Mouse (Mus musculus) ES-E14 (cell line): ENCODE measurements around the gene Mrpl58. TPM values are rescaled to one million over a fixed set of nuclear protein-coding genes. Genes with fewer than 3 reads are reported as not detected.

Experiments
- DNase-seq: peaks from one replicate; pipeline ENCODE4 v3.0.0-alpha.2; 2013; ENCODE audit warnings: low read depth, low spot score
- H3K27ac ChIP-seq: 2 replicates; pipeline ENCODE4 v1.5.1; 2012; ENCODE audit warnings: low read depth, mild to moderate bottlenecking, low read length, moderate library complexity, mixed read lengths; ENCODE audit not compliant: poor library complexity, insufficient read depth, severe bottlenecking
- H3K36me3 ChIP-seq: 2 replicates; pipeline ENCODE4 v1.6.1; 2012; ENCODE audit warnings: mild to moderate bottlenecking, low read length, moderate library complexity, mixed read lengths; ENCODE audit not compliant: control insufficient read depth, poor library complexity, insufficient read depth, severe bottlenecking
- H3K4me1 ChIP-seq, 2 experiments: fragments of 150-350 bp in 1 of 2; sonication (generic) in 1 of 2; 2 replicates each; pipeline ENCODE4 v1.6.1; 2012; ENCODE audit warnings: low read length in 2 of 2, mild to moderate bottlenecking in 1 of 2, mixed read lengths in 1 of 2; ENCODE audit not compliant: control insufficient read depth in 2 of 2, insufficient read depth in 2 of 2, poor library complexity in 1 of 2
- H3K4me3 ChIP-seq, 2 experiments: fragments of 150-350 bp in 1 of 2; sonication (generic) in 1 of 2; 2 replicates each; pipeline ENCODE4 v1.5.1; 2012; ENCODE audit warnings: low read length in 2 of 2, low read depth in 1 of 2, mild to moderate bottlenecking in 1 of 2, mixed read lengths in 1 of 2; ENCODE audit not compliant: insufficient read depth in 1 of 2, poor library complexity in 1 of 2, severe bottlenecking in 1 of 2
- H3K9ac ChIP-seq: 2 replicates; pipeline ENCODE4 v1.6.1; 2012; ENCODE audit warnings: low read depth, mild to moderate bottlenecking, low read length, mixed read lengths; ENCODE audit not compliant: poor library complexity, insufficient read depth, severe bottlenecking
- H3K9me3 ChIP-seq: fragments of 150-350 bp; sonication (generic); 2 replicates; pipeline ENCODE4 v1.6.1; 2012; ENCODE audit warnings: low read depth, mild to moderate bottlenecking, low read length; ENCODE audit not compliant: control insufficient read depth, insufficient read depth
- CHD2 ChIP-seq: IDR thresholded peaks from 2 replicates; pipeline ENCODE4 v1.6.1; 2014; ENCODE audit warnings: mild to moderate bottlenecking, low read depth, low read length, inconsistent platforms
- HCFC1 ChIP-seq: IDR thresholded peaks from 2 replicates; pipeline ENCODE4 v1.6.1; 2012; ENCODE audit warnings: low read length, inconsistent platforms, borderline replicate concordance; ENCODE audit not compliant: insufficient read depth
- MAFK ChIP-seq: IDR thresholded peaks from 2 replicates; pipeline ENCODE4 v1.6.1; 2014; ENCODE audit warnings: mild to moderate bottlenecking, low read depth, low read length, inconsistent platforms; ENCODE audit not compliant: insufficient read depth
- ZC3H11A ChIP-seq: IDR thresholded peaks from 2 replicates; pipeline ENCODE4 v1.6.1; 2012; ENCODE audit warnings: low read depth, mild to moderate bottlenecking, inconsistent platforms, low read length, borderline replicate concordance
- ZNF384 ChIP-seq: IDR thresholded peaks from 2 replicates; pipeline ENCODE4 v1.6.1; 2012; ENCODE audit warnings: low read depth, low read length, inconsistent platforms
- in situ Hi-C, 2 experiments: fragments of 600-800 bp; cut with MboI; formaldehyde crosslinking; loops; one replicate each; pipeline ENCODE4 v1.15.1; 2025; ENCODE audit warnings: low sequenced_read_pairs in 2 of 2, inconsistent platforms in 1 of 2; ENCODE audit not compliant: unreplicated experiment in 2 of 2
- total RNA-seq: library from RNA; depleted of rRNA; stranded (reverse); fragments of 300-350 nt; gene quantifications from 2 replicates; pipeline ENCODE4 v1.2.3, GENCODE M21; 2012

The Mrpl58 gene
- total RNA-seq, 1 experiment = 89.3 TPM

DNA sequence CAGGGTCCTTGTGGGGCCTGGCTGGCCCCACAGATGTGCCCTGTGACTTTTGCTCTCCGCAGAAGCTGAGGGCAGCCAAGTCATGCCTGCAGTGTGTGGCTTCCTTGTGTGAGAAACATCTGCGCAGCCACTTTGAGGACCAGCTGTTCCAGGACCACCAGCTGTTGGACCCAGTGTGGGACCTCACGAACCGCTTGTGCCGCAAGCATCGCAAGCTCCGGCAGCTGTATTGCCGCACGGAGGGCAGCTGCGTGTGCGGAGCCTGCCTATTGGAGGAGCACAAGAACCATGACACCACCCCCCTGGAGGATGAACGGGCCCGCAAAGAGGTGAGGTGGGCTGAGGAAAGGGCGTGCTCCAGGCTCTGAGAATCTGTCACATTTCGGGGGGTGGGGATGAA, 37.9 kb downstream of the Mrpl58 start:
- Histone ChIP-seq H3K4me1 (peaks cover 0 to under 1% of the 10 kb centered on the region in 2 experiments; a peak in 1 of 4 replicates), H3K9ac (no peak overlapping the region), H3K4me3 (peak overlapping the region; percentile 9 to 30; a peak in 3 of 4 replicates), H3K36me3 (no peaks in the 10 kb centered on the region), H3K9me3 (no peaks in the 10 kb centered on the region), H3K27ac (no peak overlapping the region)
- TF ChIP-seq CHD2 = no peak
- no peak for TF ChIP-seq ZNF384
- no peak for TF ChIP-seq MAFK
- TF ChIP-seq ZC3H11A = no peak
- no peak for TF ChIP-seq HCFC1
- DNase-seq = no peak
- in situ Hi-C loops = no loop called here

DNA sequence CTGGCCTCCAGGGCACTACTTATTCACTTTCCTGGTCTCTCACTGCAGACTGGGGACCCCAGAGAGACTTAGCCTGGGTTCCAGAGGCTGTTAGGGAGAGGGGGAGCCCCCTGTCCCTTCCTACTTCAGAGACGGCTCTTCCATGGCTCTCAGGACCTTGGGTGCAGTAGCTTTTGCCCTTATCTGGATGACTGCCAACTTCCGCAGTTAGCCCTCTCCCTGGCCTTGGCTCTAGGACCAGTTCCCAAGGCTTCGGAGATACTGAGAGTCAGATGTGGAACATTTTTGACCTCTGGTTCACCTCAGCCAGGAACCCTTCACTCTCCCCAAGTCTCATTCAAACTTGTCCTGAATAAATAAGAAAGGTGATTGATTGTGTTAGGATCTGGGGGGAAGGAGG, 43.4 kb downstream of the Mrpl58 start:
- in situ Hi-C loops = no loop called here
- H3K4me3 ChIP-seq = no peak overlapping the region
- no peaks in the 10 kb centered on the region for H3K9me3 ChIP-seq
- no peak overlapping the region for H3K9ac ChIP-seq
- H3K4me1 ChIP-seq = peaks cover 0 to 1% of the 10 kb centered on the region in 2 experiments; a peak in 1 of 4 replicates
- no peak for TF ChIP-seq CHD2
- TF ChIP-seq ZNF384 = no peak
- TF ChIP-seq MAFK = no peak
- TF ChIP-seq HCFC1 = no peak
- no peak for TF ChIP-seq ZC3H11A
- DNase-seq = no peak
- no peaks in the 10 kb centered on the region for H3K36me3 ChIP-seq
- H3K27ac ChIP-seq = no peak overlapping the region

DNA sequence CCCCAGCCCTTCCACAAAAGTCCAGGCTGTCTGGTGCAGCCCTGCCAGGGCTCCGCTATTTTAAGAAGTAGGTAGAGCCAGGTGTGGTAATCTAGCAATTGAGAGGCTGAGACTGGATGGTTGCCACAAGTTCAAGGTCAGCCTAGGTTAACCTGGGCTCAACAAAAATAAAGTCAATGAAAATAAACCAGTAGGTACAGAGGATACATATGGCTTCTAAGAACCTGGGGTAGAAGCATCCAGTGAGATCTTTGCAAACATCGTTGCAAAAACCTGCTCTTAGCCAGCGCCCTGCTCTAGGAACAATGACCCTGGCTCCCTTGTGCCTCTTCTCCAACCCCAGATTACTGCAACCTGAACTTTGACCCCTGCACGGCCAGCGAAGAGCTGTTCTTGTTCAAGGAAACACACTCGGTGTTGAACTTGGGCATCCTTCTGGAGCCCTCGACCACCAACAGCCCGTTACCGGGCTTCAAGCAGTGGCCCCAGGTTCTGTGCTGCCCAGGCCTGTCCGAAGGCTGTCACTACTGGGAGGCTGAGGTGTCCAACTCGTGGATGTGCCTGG, 43.9 kb downstream of the Mrpl58 start:
- H3K4me3 ChIP-seq = peak overlapping the region; percentile 51 to 52; a peak in 3 of 4 replicates
- no peak for DNase-seq
- no peaks in the 10 kb centered on the region for H3K9me3 ChIP-seq
- peak overlapping the region; percentile 42; the same call in 1 of the 2 replicates for H3K9ac ChIP-seq
- TF ChIP-seq CHD2 (no peak), HCFC1 (no peak), ZC3H11A (no peak), ZNF384 (no peak), MAFK (no peak)
- H3K27ac ChIP-seq = no peak overlapping the region
- peaks cover 0 to 1% of the 10 kb centered on the region in 2 experiments; a peak in 1 of 4 replicates for H3K4me1 ChIP-seq
- no peaks in the 10 kb centered on the region for H3K36me3 ChIP-seq
- in situ Hi-C loops = no loop called here

DNA sequence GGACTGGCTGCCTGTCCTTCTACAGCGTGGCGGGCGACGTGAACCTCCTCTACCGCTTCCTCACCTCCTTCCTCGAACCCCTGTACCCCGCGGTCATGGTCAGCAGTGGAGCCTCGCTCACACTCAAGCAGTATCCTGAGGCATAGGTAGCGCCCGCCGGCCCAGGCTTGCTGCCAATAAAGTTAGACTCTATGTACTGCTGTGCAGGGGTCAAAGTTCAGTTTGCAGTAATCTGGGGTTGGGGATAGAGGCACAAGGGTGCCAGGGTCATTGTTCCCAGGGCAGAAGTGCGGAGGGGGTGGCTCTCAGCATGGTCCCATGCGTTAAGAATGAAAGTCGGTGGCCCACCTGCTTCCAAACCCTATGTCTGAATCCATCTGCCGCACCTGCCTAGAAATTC, 44.5 kb downstream of the Mrpl58 start:
- no peak for DNase-seq
- H3K36me3 ChIP-seq = no peaks in the 10 kb centered on the region
- in situ Hi-C loops = no loop called here
- peak overlapping the region; percentile 42; the same call in 1 of the 2 replicates for H3K9ac ChIP-seq
- H3K4me3 ChIP-seq = peak overlapping the region; percentile 51 to 52
- H3K27ac ChIP-seq = no peak overlapping the region
- H3K4me1 ChIP-seq = peaks cover 0 to 1% of the 10 kb centered on the region in 2 experiments; a peak in 1 of 4 replicates
- TF ChIP-seq HCFC1 = no peak
- no peak for TF ChIP-seq ZNF384
- no peak for TF ChIP-seq ZC3H11A
- TF ChIP-seq CHD2 = no peak
- TF ChIP-seq MAFK = no peak
- H3K9me3 ChIP-seq = no peaks in the 10 kb centered on the region

DNA sequence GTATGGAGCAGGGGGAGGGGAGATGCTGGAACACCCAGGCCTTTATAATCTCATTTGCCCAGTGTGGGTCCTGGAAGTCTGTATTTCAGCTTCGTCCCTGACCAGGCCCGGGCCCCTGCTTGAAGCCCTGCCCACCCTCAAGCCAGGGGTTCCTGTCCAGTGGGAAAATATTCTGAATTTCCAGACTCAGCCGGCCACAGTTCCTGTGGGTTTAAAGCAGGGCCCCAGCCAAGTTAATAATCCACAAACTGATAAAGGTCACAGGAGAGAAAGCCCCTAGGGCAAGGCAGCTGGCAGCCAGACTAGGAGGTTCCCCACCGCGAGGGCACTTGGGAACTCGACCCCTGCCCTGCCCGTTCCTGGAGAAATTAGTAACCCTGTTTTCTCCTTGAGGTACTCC, 45.4 kb downstream of the Mrpl58 start:
- no peak for TF ChIP-seq ZNF384
- no peak for TF ChIP-seq CHD2
- no peak for TF ChIP-seq HCFC1
- no peak for TF ChIP-seq MAFK
- TF ChIP-seq ZC3H11A = no peak
- Histone ChIP-seq H3K36me3 (no peaks in the 10 kb centered on the region), H3K4me3 (no peak overlapping the region), H3K4me1 (peaks cover 0 to 1% of the 10 kb centered on the region in 2 experiments; a peak in 1 of 4 replicates), H3K27ac (no peak overlapping the region), H3K9ac (no peak overlapping the region), H3K9me3 (no peaks in the 10 kb centered on the region)
- DNase-seq = no peak
- in situ Hi-C loops = no loop called here
